Mouse (Mus musculus) erythroid progenitor cell, adult 5-6 weeks (primary cell): ENCODE measurements around the gene Glt28d2. TPM values are rescaled to one million over a fixed set of nuclear protein-coding genes. Genes with fewer than 3 reads are reported as not detected.

ENCODE experiments used
- ATAC-seq: replicated peaks from 2 replicates; pipeline ENCODE4 v1.8.0; 2016; ENCODE audit warnings: moderate number of reproducible peaks, mild to moderate bottlenecking, moderate TSS enrichment, inconsistent platforms; ENCODE audit not compliant: poor library complexity, low FRiP score, severe bottlenecking
- total RNA-seq, 2 experiments: library from RNA; stranded (forward) in 1 of 2; stranded (reverse) in 1 of 2; fragments of 150-400 nt in 1 of 2; fragments of 186-747, 209-891 nt in 1 of 2; gene quantifications; 2 replicates each; pipeline versions ENCODE4 v1.2.3 to v1.2.4; 2015 to 2017; ENCODE audit warnings: low replicate concordance in 2 of 2

Glt28d2 gene
- total RNA-seq, 2 experiments from 2014 or later = not detected

GRCm38 (mm10) chr3:85880687-85881086, 6.6 kb downstream of the Glt28d2 start:
- ATAC-seq = no peak

- no peak for ATAC-seq
Measured at GRCm38 (mm10) chr3:85880068-85880467, 7.2 kb downstream of the Glt28d2 start.

- no peak for ATAC-seq
Measured at GRCm38 (mm10) chr3:85878911-85879310, 8.4 kb downstream of the Glt28d2 start.

GRCm38 (mm10) chr3:85863996-85864395, 23.3 kb downstream of the Glt28d2 start:
- no peak for ATAC-seq

GRCm38 (mm10) chr3:85862886-85863285, 24.4 kb downstream of the Glt28d2 start:
- ATAC-seq = no peak

GRCm38 (mm10) chr3:85860996-85861395, 26.3 kb downstream of the Glt28d2 start:
- ATAC-seq = no peak

- no peak for ATAC-seq
Measured at GRCm38 (mm10) chr3:85859311-85859710, 28.0 kb downstream of the Glt28d2 start.

- no peak for ATAC-seq
Measured at GRCm38 (mm10) chr3:85858140-85859135, 28.9 kb downstream of the Glt28d2 start.

GRCm38 (mm10) chr3:85857083-85857482, 30.2 kb downstream of the Glt28d2 start:
- ATAC-seq = no peak

- no peak for ATAC-seq
Measured at GRCm38 (mm10) chr3:85855947-85856346, 31.4 kb downstream of the Glt28d2 start.

GRCm38 (mm10) chr3:85855043-85855442, 32.3 kb downstream of the Glt28d2 start:
- no peak for ATAC-seq

- no peak for ATAC-seq
Measured at GRCm38 (mm10) chr3:85854143-85854542, 33.2 kb downstream of the Glt28d2 start.

- no peak for ATAC-seq
Measured at GRCm38 (mm10) chr3:85853715-85854114, 33.6 kb downstream of the Glt28d2 start.

GRCm38 (mm10) chr3:85850079-85850478, 37.2 kb downstream of the Glt28d2 start:
- ATAC-seq = no peak

GRCm38 (mm10) chr3:85846316-85846715, 41.0 kb downstream of the Glt28d2 start:
- no peak for ATAC-seq

GRCm38 (mm10) chr3:85845341-85845740, 42.0 kb downstream of the Glt28d2 start:
- ATAC-seq = no peak

GRCm38 (mm10) chr3:85842881-85843218, 44.5 kb downstream of the Glt28d2 start:
- ATAC-seq = no peak

- no peak for ATAC-seq
Measured at GRCm38 (mm10) chr3:85842177-85842880, 45.0 kb downstream of the Glt28d2 start.

GRCm38 (mm10) chr3:85841454-85842176, 45.7 kb downstream of the Glt28d2 start:
- no peak for ATAC-seq

GRCm38 (mm10) chr3:85833627-85834026, 53.7 kb downstream of the Glt28d2 start:
- no peak for ATAC-seq
